8 mouse cellular contexts compared by ENCODE assay signal in genomic region chr4:48491290-48491743, GRCm38 (mm10). TPM values are rescaled to one million over a fixed set of nuclear protein-coding genes. Genes with fewer than 3 reads are reported as not detected.
DNase-seq lines count a peak whose midpoint lies in the region; ATAC-seq and TF ChIP-seq lines count a peak whose summit lies in the region.

No protein-coding gene starts in this region.

- no peaks in the 10 kb centered on the region for H3K4me1 ChIP-seq in cortical plate, adult 2 months (ENCODE audit: control insufficient read depth, insufficient read depth, low read length)
- H3K4me1 ChIP-seq in hindbrain, embryonic 14.5 days (replicated peaks; ENCODE audit: control insufficient read depth, insufficient read depth, low read length) = no peaks in the 10 kb centered on the region
- H3K4me1 ChIP-seq in midbrain, embryonic 11.5 days (ENCODE audit: control insufficient read depth, insufficient read depth, low read length) = no peaks in the 10 kb centered on the region

- peak overlapping the region; percentile 43 for H3K9ac ChIP-seq in hindbrain, embryonic 14.5 days
- H3K9ac ChIP-seq in midbrain, embryonic 11.5 days (ENCODE audit: low read length) = peak overlapping the region; percentile 25; the same call in 1 of the 2 replicates

- TF ChIP-seq CTCF in cortical plate, adult 2 months (IDR thresholded peaks at IDR 0.05; ENCODE audit: extremely low read depth, insufficient read depth, low read length) = no peak

- H3K4me2 ChIP-seq in hindbrain, embryonic 14.5 days (replicated peaks) = peak overlapping the region; percentile 54
- peak overlapping the region; percentile 42 for H3K4me2 ChIP-seq in midbrain, embryonic 11.5 days

- H3K27ac ChIP-seq in cortical plate, adult 2 months (ENCODE audit: insufficient read depth, low read length) = no peak overlapping the region
- 0 out of 2 replicates have a peak overlapping the region, but pooled peaks have one; percentile 47 for H3K27ac ChIP-seq in hindbrain, embryonic 14.5 days
- no peak overlapping the region for H3K27ac ChIP-seq in midbrain, embryonic 11.5 days (ENCODE audit: low read depth, low read length)

- no peak for TF ChIP-seq POLR2A in cortical plate, adult 2 months (IDR thresholded peaks at IDR 0.05; ENCODE audit: extremely low read depth, insufficient read depth, low read length)

- no peaks in the 10 kb centered on the region for H3K9me3 ChIP-seq in hindbrain, embryonic 14.5 days (ENCODE audit: control insufficient read depth, low read length)
- no peaks in the 10 kb centered on the region for H3K9me3 ChIP-seq in midbrain, embryonic 11.5 days (ENCODE audit: control insufficient read depth, low read length)

- DNase-seq in adrenal gland, postnatal 10 days = peak; percentile 3
- DNase-seq in adrenal gland, postnatal 4 days (ENCODE audit: low spot score in 2 of 2) = no peak
- peak; percentile 57 for DNase-seq in hindbrain, embryonic 14.5 days (ENCODE audit: low spot score)
- peak; percentile 92 for DNase-seq in midbrain, embryonic 11.5 days (ENCODE audit: low spot score, missing footprints)
- no peak for DNase-seq in thymus, postnatal 0 days (ENCODE audit: low spot score)
- no peak for DNase-seq in ovary, postnatal 10 days (ENCODE audit: low spot score)

- peak; percentile 31; the same call in 1 of the 2 replicates for ATAC-seq in hindbrain, embryonic 14.5 days (ENCODE audit: low FRiP score)
- peak; percentile 76 for ATAC-seq in midbrain, embryonic 11.5 days (ENCODE audit: low FRiP score)
- no peak for ATAC-seq in erythroblast, adult 5-6 weeks (replicated peaks; ENCODE audit: low FRiP score, poor library complexity, severe bottlenecking)

- H3K4me3 ChIP-seq in cortical plate, adult 2 months (ENCODE audit: insufficient read depth, low read length) = peak overlapping the region; percentile 29; the same call in 1 of the 2 replicates
- peak overlapping the region; percentile 28 for H3K4me3 ChIP-seq in hindbrain, embryonic 14.5 days (replicated peaks; ENCODE audit: low read length)
- H3K4me3 ChIP-seq in midbrain, embryonic 11.5 days (ENCODE audit: low read depth, low read length) = peak overlapping the region; percentile 20

- H3K36me3 ChIP-seq in hindbrain, embryonic 14.5 days (replicated peaks; ENCODE audit: control insufficient read depth, insufficient read depth) = no peaks in the 10 kb centered on the region
- H3K36me3 ChIP-seq in midbrain, embryonic 11.5 days (ENCODE audit: control insufficient read depth, insufficient read depth, low read length) = no peaks in the 10 kb centered on the region

- WGBS in hindbrain, embryonic 14.5 days = 12% methylated on average over 14 of the region's 14 CpGs
- 10% methylated on average over 14 of the region's 14 CpGs for WGBS in midbrain, embryonic 11.5 days

- no peaks in the 10 kb centered on the region for H3K27me3 ChIP-seq in hindbrain, embryonic 14.5 days (ENCODE audit: control insufficient read depth, insufficient read depth, low read length)
- H3K27me3 ChIP-seq in midbrain, embryonic 11.5 days (ENCODE audit: control insufficient read depth, insufficient read depth, low read length) = no peaks in the 10 kb centered on the region

RNA-seq across cellular contexts. Expression of gene Tex10, which starts 18.1 kb away (rescaled TPM):
- total RNA-seq in adrenal gland, postnatal 10 days (2021) = 10 to 100 TPM; 22.4 to 31.6 TPM
- total RNA-seq in adrenal gland, postnatal 4 days (2021) = 10 to 100 TPM; 37.6 to 44.8 TPM
- 19.7 TPM in 2 replicates for polyA plus RNA-seq in cortical plate, adult 2 months (2012; rRNA removed)
- 44.5 and 49.2 TPM in 2 replicates for polyA plus RNA-seq in hindbrain, embryonic 14.5 days (2014; fragmentation: Nextera tagmentation; extraction: Ambion mirVana)
- 73.5 and 80.6 TPM in 2 replicates for polyA plus RNA-seq in midbrain, embryonic 11.5 days (2014; fragmentation: Nextera tagmentation; extraction: Ambion mirVana)
- 16.5 and 17.3 TPM in 2 replicates for total RNA-seq in erythroblast, adult 5-6 weeks (2015; ENCODE audit: low replicate concordance)
- 10.0 and 10.8 TPM in 2 replicates for total RNA-seq in erythroblast, adult 5-6 weeks (2017; ENCODE audit: low replicate concordance)
- 44.0 and 46.6 TPM in 2 replicates for polyA plus RNA-seq in thymus, postnatal 0 days (2015; fragmentation: Nextera tagmentation; extraction: Ambion mirVana)

RNA-seq across cellular contexts. Expression of gene Msantd3, which starts 48.4 kb away (rescaled TPM):
- total RNA-seq in adrenal gland, postnatal 10 days (2021) = 10 to 100 TPM; 20.3 to 21.3 TPM
- total RNA-seq in adrenal gland, postnatal 4 days (2021) = 10 to 100 TPM; 28.0 to 28.7 TPM
- 23.6 and 23.9 TPM in 2 replicates for polyA plus RNA-seq in cortical plate, adult 2 months (2012; rRNA removed)
- polyA plus RNA-seq in hindbrain, embryonic 14.5 days (2014; fragmentation: Nextera tagmentation; extraction: Ambion mirVana) = 23.3 and 26.6 TPM in 2 replicates
- 77.6 and 81.8 TPM in 2 replicates for polyA plus RNA-seq in midbrain, embryonic 11.5 days (2014; fragmentation: Nextera tagmentation; extraction: Ambion mirVana)
- 3.7 and 15.5 TPM in 2 replicates for total RNA-seq in erythroblast, adult 5-6 weeks (2015; ENCODE audit: low replicate concordance)
- 3.7 and 13.7 TPM in 2 replicates for total RNA-seq in erythroblast, adult 5-6 weeks (2017; ENCODE audit: low replicate concordance)
- 3.6 and 4.8 TPM in 2 replicates for polyA plus RNA-seq in thymus, postnatal 0 days (2015; fragmentation: Nextera tagmentation; extraction: Ambion mirVana)

Comparison
In these comparisons a context has a peak if more than half of its experiments do, and no peak if none do; other contexts are left out.
1. DNase-seq: peak in adrenal gland, postnatal 10 days (single experiment), hindbrain, embryonic 14.5 days (single experiment) and midbrain, embryonic 11.5 days (single experiment); none in adrenal gland, postnatal 4 days (0 of 2), thymus, postnatal 0 days (single experiment) and ovary, postnatal 10 days (single experiment).
2. Peak in every context shown above with its lines, with median percentiles within 50 percentile points of each other: H3K4me3 ChIP-seq.